Mouse (Mus musculus) ES-E14 (cell line): Measurements from ENCODE around the gene Myo16. TPM values are rescaled to one million over a fixed set of nuclear protein-coding genes. Genes with fewer than 3 reads are reported as not detected.

Experiments
- DNase-seq: peaks from one replicate; pipeline ENCODE4 v3.0.0-alpha.2; 2013; ENCODE audit warnings: low read depth, low spot score
- H3K27ac ChIP-seq: 2 replicates; pipeline ENCODE4 v1.5.1; 2012; ENCODE audit warnings: low read depth, mild to moderate bottlenecking, low read length, moderate library complexity, mixed read lengths; ENCODE audit not compliant: poor library complexity, insufficient read depth, severe bottlenecking
- H3K36me3 ChIP-seq: 2 replicates; pipeline ENCODE4 v1.6.1; 2012; ENCODE audit warnings: mild to moderate bottlenecking, low read length, moderate library complexity, mixed read lengths; ENCODE audit not compliant: control insufficient read depth, poor library complexity, insufficient read depth, severe bottlenecking
- H3K4me1 ChIP-seq, 2 experiments: fragments of 150-350 bp in 1 of 2; sonication (generic) in 1 of 2; 2 replicates each; pipeline ENCODE4 v1.6.1; 2012; ENCODE audit warnings: low read length in 2 of 2, mild to moderate bottlenecking in 1 of 2, mixed read lengths in 1 of 2; ENCODE audit not compliant: control insufficient read depth in 2 of 2, insufficient read depth in 2 of 2, poor library complexity in 1 of 2
- H3K4me3 ChIP-seq, 2 experiments: fragments of 150-350 bp in 1 of 2; sonication (generic) in 1 of 2; 2 replicates each; pipeline ENCODE4 v1.5.1; 2012; ENCODE audit warnings: low read length in 2 of 2, low read depth in 1 of 2, mild to moderate bottlenecking in 1 of 2, mixed read lengths in 1 of 2; ENCODE audit not compliant: insufficient read depth in 1 of 2, poor library complexity in 1 of 2, severe bottlenecking in 1 of 2
- H3K9ac ChIP-seq: 2 replicates; pipeline ENCODE4 v1.6.1; 2012; ENCODE audit warnings: low read depth, mild to moderate bottlenecking, low read length, mixed read lengths; ENCODE audit not compliant: poor library complexity, insufficient read depth, severe bottlenecking
- H3K9me3 ChIP-seq: fragments of 150-350 bp; sonication (generic); 2 replicates; pipeline ENCODE4 v1.6.1; 2012; ENCODE audit warnings: low read depth, mild to moderate bottlenecking, low read length; ENCODE audit not compliant: control insufficient read depth, insufficient read depth
- CHD2 ChIP-seq: IDR thresholded peaks from 2 replicates; pipeline ENCODE4 v1.6.1; 2014; ENCODE audit warnings: mild to moderate bottlenecking, low read depth, low read length, inconsistent platforms
- HCFC1 ChIP-seq: IDR thresholded peaks from 2 replicates; pipeline ENCODE4 v1.6.1; 2012; ENCODE audit warnings: low read length, inconsistent platforms, borderline replicate concordance; ENCODE audit not compliant: insufficient read depth
- MAFK ChIP-seq: IDR thresholded peaks from 2 replicates; pipeline ENCODE4 v1.6.1; 2014; ENCODE audit warnings: mild to moderate bottlenecking, low read depth, low read length, inconsistent platforms; ENCODE audit not compliant: insufficient read depth
- ZC3H11A ChIP-seq: IDR thresholded peaks from 2 replicates; pipeline ENCODE4 v1.6.1; 2012; ENCODE audit warnings: low read depth, mild to moderate bottlenecking, inconsistent platforms, low read length, borderline replicate concordance
- ZNF384 ChIP-seq: IDR thresholded peaks from 2 replicates; pipeline ENCODE4 v1.6.1; 2012; ENCODE audit warnings: low read depth, low read length, inconsistent platforms
- in situ Hi-C, 2 experiments: fragments of 600-800 bp; cut with MboI; formaldehyde crosslinking; loops; one replicate each; pipeline ENCODE4 v1.15.1; 2025; ENCODE audit warnings: low sequenced_read_pairs in 2 of 2, inconsistent platforms in 1 of 2; ENCODE audit not compliant: unreplicated experiment in 2 of 2
- total RNA-seq: library from RNA; depleted of rRNA; stranded (reverse); fragments of 300-350 nt; gene quantifications from 2 replicates; pipeline ENCODE4 v1.2.3, GENCODE M21; 2012

Gene Myo16
- total RNA-seq, 1 experiment, result 0.09 TPM

GRCm38 (mm10) chr8:10482880-10483279 is 329.2 kb downstream of the Myo16 start:
- Histone ChIP-seq H3K27ac (no peak overlapping the region), H3K4me3 (no peak overlapping the region), H3K4me1 (no peaks in the 10 kb centered on the region), H3K9me3 (no peaks in the 10 kb centered on the region), H3K36me3 (no peaks in the 10 kb centered on the region), H3K9ac (no peak overlapping the region)
- no peak for TF ChIP-seq ZC3H11A
- TF ChIP-seq HCFC1, result no peak
- no peak for TF ChIP-seq ZNF384
- TF ChIP-seq MAFK, result no peak
- no peak for TF ChIP-seq CHD2
- in situ Hi-C loops, result no loop called here
- no peak for DNase-seq

- no peak for TF ChIP-seq ZNF384
- no peak for TF ChIP-seq MAFK
- no peak for TF ChIP-seq CHD2
- no peak for TF ChIP-seq HCFC1
- no peak for TF ChIP-seq ZC3H11A
- no peaks in the 10 kb centered on the region for H3K9me3 ChIP-seq
- H3K9ac ChIP-seq, result no peak overlapping the region
- H3K36me3 ChIP-seq, result no peaks in the 10 kb centered on the region
- no peak for DNase-seq
- H3K4me3 ChIP-seq, result no peak overlapping the region
- no peaks in the 10 kb centered on the region for H3K4me1 ChIP-seq
- H3K27ac ChIP-seq, result no peak overlapping the region
- in situ Hi-C loops, result no loop called here
Measured at GRCm38 (mm10) chr8:10483841-10484240, 330.1 kb downstream of the Myo16 start.

- H3K4me1 ChIP-seq, result no peaks in the 10 kb centered on the region
- DNase-seq, result no peak
- no peak overlapping the region for H3K27ac ChIP-seq
- H3K36me3 ChIP-seq, result no peaks in the 10 kb centered on the region
- no peaks in the 10 kb centered on the region for H3K9me3 ChIP-seq
- in situ Hi-C loops, result no loop called here
- no peak overlapping the region for H3K4me3 ChIP-seq
- TF ChIP-seq CHD2 (no peak), ZC3H11A (no peak), ZNF384 (no peak), HCFC1 (no peak), MAFK (no peak)
- H3K9ac ChIP-seq, result no peak overlapping the region
Measured at GRCm38 (mm10) chr8:10489738-10490419, 336.2 kb downstream of the Myo16 start.

- TF ChIP-seq MAFK (no peak), ZNF384 (no peak), HCFC1 (no peak), CHD2 (no peak), ZC3H11A (no peak)
- Histone ChIP-seq H3K27ac (no peak overlapping the region), H3K4me3 (no peak overlapping the region), H3K9me3 (no peaks in the 10 kb centered on the region), H3K4me1 (no peaks in the 10 kb centered on the region), H3K36me3 (no peaks in the 10 kb centered on the region), H3K9ac (no peak overlapping the region)
- no peak for DNase-seq
- in situ Hi-C loops, result no loop called here
Measured at GRCm38 (mm10) chr8:10490420-10490784, 336.7 kb downstream of the Myo16 start.
